Mouse (Mus musculus): ENCODE measurements at regions not wholly inside any gene's neighbourhood (a gene's known extent, or its start where the extent isn't known, plus 50 kb on each side); places are given as distances from the start of the nearest gene placed in this dataset.

GRCm38 (mm10) chr13:113729574-113729973, 64.7 kb upstream of the Arl15 start:
- peak overlapping the region; percentile 52; the same call in 1 of the 2 replicates for H3K27ac ChIP-seq (ENCODE audit: insufficient read depth, low read depth, low read length)

GRCm38 (mm10) chr13:113728111-113728510, 64.6 kb upstream of the Hspb3 start:
- Histone ChIP-seq H3K4me1 (ENCODE audit: control insufficient read depth, insufficient read depth, low read length) (peaks cover 15% of the 10 kb centered on the region; the same call in 1 of the 2 replicates), H3K27me3 (replicated peaks; ENCODE audit: control insufficient read depth, insufficient read depth, low read length) (no peaks in the 10 kb centered on the region), H3K27ac (ENCODE audit: insufficient read depth, low read depth, low read length) (no peak overlapping the region), H3K36me3 (ENCODE audit: control insufficient read depth, insufficient read depth, low read length) (no peaks in the 10 kb centered on the region), H3K4me3 (ENCODE audit: insufficient read depth, low read depth, low read length) (no peak overlapping the region)
- 12% methylated on average over 5 of the region's 5 CpGs for WGBS
- DNase-seq, result peak; percentile 91
- TF ChIP-seq CTCF (conservative IDR thresholded peaks at IDR 0.05; ENCODE audit: insufficient read depth, insufficient read length, low read depth, low read length) (no peak), POLR2A (IDR thresholded peaks at IDR 0.05; ENCODE audit: low read depth, low read length) (no peak)

More at GRCm38 (mm10) chr13:113729574-113729973, 64.7 kb upstream of the Arl15 start:
- WGBS, result 89% methylated on average over 1 of the region's 1 CpGs
- no peak overlapping the region for H3K4me3 ChIP-seq (ENCODE audit: insufficient read depth, low read depth, low read length)
- H3K36me3 ChIP-seq (ENCODE audit: control insufficient read depth, insufficient read depth, low read length), result no peaks in the 10 kb centered on the region
- H3K27me3 ChIP-seq (replicated peaks; ENCODE audit: control insufficient read depth, insufficient read depth, low read length), result no peaks in the 10 kb centered on the region
- H3K4me1 ChIP-seq (ENCODE audit: control insufficient read depth, insufficient read depth, low read length), result peaks cover 15% of the 10 kb centered on the region; the same call in 1 of the 2 replicates
- DNase-seq, result no peak
- TF ChIP-seq CTCF (conservative IDR thresholded peaks at IDR 0.05; ENCODE audit: insufficient read depth, insufficient read length, low read depth, low read length), result no peak
- TF ChIP-seq POLR2A (IDR thresholded peaks at IDR 0.05; ENCODE audit: low read depth, low read length), result no peak

GRCm38 (mm10) chr13:113724881-113725837, 61.7 kb upstream of the Hspb3 start:
- no peak overlapping the region for H3K4me3 ChIP-seq (ENCODE audit: insufficient read depth, low read depth, low read length)
- TF ChIP-seq CTCF (conservative IDR thresholded peaks at IDR 0.05; ENCODE audit: insufficient read depth, insufficient read length, low read depth, low read length), result no peak
- no peak for TF ChIP-seq POLR2A (IDR thresholded peaks at IDR 0.05; ENCODE audit: low read depth, low read length)
- H3K4me1 ChIP-seq (ENCODE audit: control insufficient read depth, insufficient read depth, low read length), result peaks cover 4% of the 10 kb centered on the region; the same call in 1 of the 2 replicates
- no peak for DNase-seq
- no peaks in the 10 kb centered on the region for H3K36me3 ChIP-seq (ENCODE audit: control insufficient read depth, insufficient read depth, low read length)
- no peak overlapping the region; the same call in 1 of the 2 replicates for H3K27ac ChIP-seq (ENCODE audit: insufficient read depth, low read depth, low read length)
- no peaks in the 10 kb centered on the region for H3K27me3 ChIP-seq (replicated peaks; ENCODE audit: control insufficient read depth, insufficient read depth, low read length)
- WGBS, result 74% methylated on average over 6 of the region's 6 CpGs

GRCm38 (mm10) chr13:113715231-113715630, 51.8 kb upstream of the Hspb3 start:
- Histone ChIP-seq H3K27ac (ENCODE audit: insufficient read depth, low read depth, low read length) (no peak overlapping the region), H3K4me3 (ENCODE audit: insufficient read depth, low read depth, low read length) (no peak overlapping the region), H3K27me3 (replicated peaks; ENCODE audit: control insufficient read depth, insufficient read depth, low read length) (no peaks in the 10 kb centered on the region), H3K4me1 (ENCODE audit: control insufficient read depth, insufficient read depth, low read length) (no peaks in the 10 kb centered on the region; the same call in 1 of the 2 replicates), H3K36me3 (ENCODE audit: control insufficient read depth, insufficient read depth, low read length) (no peaks in the 10 kb centered on the region)
- WGBS, result 51% methylated on average over 4 of the region's 4 CpGs
- TF ChIP-seq POLR2A (IDR thresholded peaks at IDR 0.05; ENCODE audit: low read depth, low read length) (no peak), CTCF (conservative IDR thresholded peaks at IDR 0.05; ENCODE audit: insufficient read depth, insufficient read length, low read depth, low read length) (no peak)
- DNase-seq, result peak; percentile 61

- TF ChIP-seq POLR2A (IDR thresholded peaks at IDR 0.05; ENCODE audit: low read depth, low read length), result no peak
- no peaks in the 10 kb centered on the region for H3K27me3 ChIP-seq (replicated peaks; ENCODE audit: control insufficient read depth, insufficient read depth, low read length)
- no peak overlapping the region for H3K27ac ChIP-seq (ENCODE audit: insufficient read depth, low read depth, low read length)
- H3K36me3 ChIP-seq (ENCODE audit: control insufficient read depth, insufficient read depth, low read length), result no peaks in the 10 kb centered on the region
- H3K4me3 ChIP-seq (ENCODE audit: insufficient read depth, low read depth, low read length), result no peak overlapping the region
- DNase-seq, result no peak
- WGBS, result 75% methylated on average over 4 of the region's 4 CpGs
- H3K4me1 ChIP-seq (ENCODE audit: control insufficient read depth, insufficient read depth, low read length), result no peaks in the 10 kb centered on the region; the same call in 1 of the 2 replicates
These were observed 50.4 kb upstream of the Hspb3 start for GRCm38 (mm10) chr13:113713844-113714243.

All from kidney, adult 2 months (tissue).